Mouse (Mus musculus) left cerebral cortex, postnatal 4 days (tissue): ENCODE results near the gene Tmem237. TPM values are rescaled to one million over a fixed set of nuclear protein-coding genes. Genes with fewer than 3 reads are reported as not detected.

ENCODE experiments used
- DNase-seq: peaks from one replicate; pipeline ENCODE4 v3.0.0-alpha.2; 2022
- intact Hi-C: fragments of 180-260 bp; cut with DNase I; formaldehyde crosslinking; loops from one replicate; pipeline ENCODE4 v1.15.1; 2025
- total RNA-seq, 2 experiments: library from RNA; stranded (reverse); gene quantifications; 2 replicates each; pipeline ENCODE4 v1.2.3; 2021

Gene Tmem237
- total RNA-seq, 2 experiments from 2014 or later, result 38.4 to 38.7 TPM

GRCm38 (mm10) chr1:59102071-59102470 is 18.1 kb downstream of the Tmem237 start:
- no peak for DNase-seq
- intact Hi-C loops, result no loop called here

GRCm38 (mm10) chr1:59101020-59101419 is 19.2 kb downstream of the Tmem237 start:
- no peak for DNase-seq
- intact Hi-C loops, result no loop called here

GRCm38 (mm10) chr1:59094705-59095104 is 25.5 kb downstream of the Tmem237 start, which contains the start of gene C2cd6:
Gene C2cd6 (minus strand): TSS chr1:59094900.
- DNase-seq, result no peak
- intact Hi-C loops, result no loop called here

GRCm38 (mm10) chr1:59070867-59071266 is 49.3 kb downstream of the Tmem237 start:
- intact Hi-C loops, result no loop called here

GRCm38 (mm10) chr1:59067976-59068375 is 52.2 kb downstream of the Tmem237 start:
- intact Hi-C loops, result no loop called here
- peak; percentile 38 for DNase-seq

More at GRCm38 (mm10) chr1:59070867-59071266, 49.3 kb downstream of the Tmem237 start:
- DNase-seq, result no peak

GRCm38 (mm10) chr1:59063697-59064096 is 56.5 kb downstream of the Tmem237 start:
- no peak for DNase-seq
- intact Hi-C loops, result no loop called here

- intact Hi-C loops, result no loop called here
- DNase-seq, result no peak
These were observed 63.3 kb downstream of the Tmem237 start for GRCm38 (mm10) chr1:59056955-59057354.

GRCm38 (mm10) chr1:59051306-59051705 is 68.9 kb downstream of the Tmem237 start:
- DNase-seq, result no peak
- intact Hi-C loops, result no loop called here

Other genes starting within 250 kb of the Tmem237 start
- gene Trak2, start 147.0 kb downstream of the Tmem237 start, total RNA-seq, result 10 to 100 TPM; 82.5 to 92.3 TPM
- gene Stradb, start 146.9 kb downstream of the Tmem237 start, total RNA-seq, result 10 to 100 TPM; 88.3 to 93.0 TPM
- gene C2cd6, start 25.5 kb downstream of the Tmem237 start, total RNA-seq, result not detected
- 1 to 10 TPM; 1.2 to 1.4 TPM for gene Mpp4, start 43.0 kb upstream of the Tmem237 start, total RNA-seq
- 10 to 100 TPM; 41.3 to 42.8 TPM for gene Als2, start 116.8 kb upstream of the Tmem237 start, total RNA-seq
- gene Cdk15, start 136.5 kb upstream of the Tmem237 start, total RNA-seq, result under 1 TPM in 1 of 2 experiments, not detected in 1; 0.34 TPM